Mouse (Mus musculus): ENCODE results near the gene Plekha5. TPM values are rescaled to one million over a fixed set of nuclear protein-coding genes. Genes with fewer than 3 reads are reported as not detected.
"Not testable (repeated sequence)": the region's sequence is repeated elsewhere in the genome, so short reads cannot be mapped to it uniquely, and the experiment has no call there.

Gene Plekha5
- polyA plus RNA-seq, 2 experiments from 2014 or later: 14.2 to 15.0 TPM

DNA sequence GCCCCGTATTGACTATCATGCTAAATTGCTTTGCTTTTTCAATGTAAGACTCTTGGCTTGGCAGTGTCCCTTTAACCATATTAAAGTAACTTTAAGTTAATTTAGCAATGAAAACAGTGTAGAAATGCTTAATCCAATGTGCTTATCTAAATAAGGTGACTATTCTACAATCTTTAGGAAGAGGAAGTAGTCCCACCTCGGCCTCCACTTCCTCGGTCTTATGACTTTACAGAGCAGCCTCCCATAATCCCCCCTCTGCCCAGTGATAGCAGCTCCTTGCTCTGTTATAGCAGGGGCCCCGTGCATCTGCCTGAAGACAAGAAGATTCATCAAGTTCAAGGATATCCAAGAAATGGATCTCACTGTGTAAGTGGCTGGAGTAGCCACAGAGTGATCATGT lies 156.3 kb downstream of the Plekha5 start:
- ATAC-seq: no peak

DNA sequence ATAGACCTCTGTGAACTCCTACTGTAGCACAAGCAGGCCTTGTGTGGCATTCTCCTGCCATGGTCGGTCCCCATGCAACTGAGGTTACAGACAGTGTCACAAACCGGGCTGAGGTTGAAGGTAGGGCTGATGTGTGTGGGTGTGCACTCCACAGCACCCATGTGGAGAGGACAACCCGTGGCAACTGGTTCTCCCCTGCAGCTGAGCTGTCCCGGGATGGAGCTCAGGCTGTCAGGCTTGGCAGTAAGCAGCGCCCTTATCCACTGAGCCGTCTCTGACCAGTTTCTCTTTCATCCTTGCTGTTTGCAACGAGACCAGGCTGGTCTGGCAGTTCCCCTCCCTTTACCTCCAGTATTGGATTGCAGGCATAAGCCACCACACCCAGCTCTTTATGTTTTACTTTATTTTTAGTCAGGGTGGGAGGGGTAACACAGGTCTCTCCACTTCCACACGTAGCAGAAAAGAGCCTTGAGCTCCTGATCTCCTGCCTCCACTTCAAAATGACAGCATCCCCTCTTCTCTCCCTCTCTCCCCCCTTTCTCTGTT lies 162.9 kb downstream of the Plekha5 start:
- ATAC-seq: no peak

DNA sequence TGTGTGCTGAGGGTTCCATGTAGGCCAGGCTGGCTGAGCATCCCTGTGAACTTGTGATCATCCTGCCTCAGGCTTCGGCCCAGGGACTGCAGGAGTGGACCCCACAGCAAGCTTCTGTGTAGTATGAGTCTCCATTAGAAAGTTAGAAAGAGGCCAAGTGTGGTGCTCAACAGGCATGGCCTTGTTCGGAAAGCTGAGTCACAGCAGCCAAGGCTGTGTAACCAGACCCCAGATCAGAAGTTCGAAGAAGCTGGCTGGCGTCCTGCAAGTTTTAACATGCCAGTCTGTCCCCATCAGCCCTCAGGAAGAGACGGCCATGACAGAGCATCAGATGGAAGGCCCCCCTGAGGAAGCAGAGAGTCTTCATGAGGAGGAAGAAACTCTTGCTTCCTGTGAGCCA lies 167.5 kb downstream of the Plekha5 start:
- ATAC-seq: no peak

DNA sequence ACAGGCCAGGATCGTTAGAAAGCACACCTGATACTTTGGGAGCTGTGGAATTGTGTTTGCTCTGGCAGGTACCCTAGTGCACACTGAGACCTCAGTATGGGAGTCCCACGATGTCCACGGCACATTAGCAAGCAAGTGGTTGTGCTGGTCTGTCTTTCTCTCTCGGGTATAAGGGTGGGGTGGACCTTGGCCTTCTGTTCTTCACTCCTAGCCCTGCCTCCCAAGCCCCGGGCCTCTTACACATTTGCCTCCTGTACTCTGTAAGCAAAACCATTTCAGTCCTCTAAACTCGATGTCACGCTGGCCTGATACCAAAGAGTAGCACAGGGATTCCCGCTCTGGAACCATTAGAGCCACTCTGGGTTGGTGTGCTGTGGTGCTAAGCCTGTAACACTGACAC lies 168.9 kb downstream of the Plekha5 start:
- ATAC-seq: no peak

DNA sequence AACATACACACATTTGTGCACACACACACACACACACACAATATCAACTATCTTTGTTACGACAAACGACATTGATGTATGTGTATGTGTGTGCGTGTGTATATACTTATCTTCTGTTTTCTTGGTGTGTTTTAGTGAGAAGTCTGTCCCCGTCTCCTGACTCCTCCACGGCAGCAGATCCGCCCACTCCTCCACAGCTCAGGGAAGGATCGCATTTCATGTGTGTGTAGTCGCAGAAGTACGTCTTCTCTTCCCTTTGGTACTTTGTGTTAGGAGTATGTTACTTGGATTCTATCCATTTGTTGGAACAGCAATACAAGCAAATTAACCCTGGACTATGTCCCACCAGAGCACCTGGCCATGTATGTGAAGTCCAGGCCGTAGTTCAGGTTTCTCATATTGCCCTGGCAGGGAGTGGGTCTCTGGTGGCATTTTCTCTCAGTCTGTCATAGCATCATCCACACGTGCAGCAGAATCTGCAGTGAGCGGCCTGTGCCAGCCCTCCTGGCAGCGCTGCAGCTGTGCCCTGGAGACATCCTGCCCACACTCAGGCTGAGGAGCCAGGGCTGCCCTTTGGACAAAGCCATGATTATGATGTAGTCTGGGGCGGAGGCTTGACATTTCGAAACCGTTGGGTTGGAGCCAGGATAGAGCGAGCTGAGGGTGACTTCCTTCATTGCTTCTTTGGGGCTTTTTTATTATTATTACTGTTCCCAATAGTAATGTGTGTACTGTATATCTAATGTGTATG lies 169.7 kb downstream of the Plekha5 start:
- no peak for ATAC-seq

DNA sequence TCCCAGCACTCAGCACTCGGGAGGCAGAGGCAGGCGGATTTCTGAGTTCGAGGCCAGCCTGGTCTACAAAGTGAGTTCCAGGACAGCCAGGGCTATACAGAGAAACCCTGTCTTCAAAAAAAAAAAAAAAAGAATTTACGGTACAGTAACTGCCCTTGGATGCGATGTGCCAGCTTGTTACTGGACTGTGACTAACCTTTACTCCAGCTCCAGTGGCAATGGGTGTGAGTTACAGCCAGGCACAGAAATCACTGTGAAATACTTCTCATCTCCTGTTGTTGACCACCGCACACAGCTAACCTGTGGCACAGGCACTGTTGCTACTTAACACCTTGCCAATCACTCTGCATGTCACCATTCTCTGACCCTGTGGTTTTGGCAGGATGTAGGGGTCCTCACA lies 171.7 kb downstream of the Plekha5 start:
- ATAC-seq: not testable (repeated sequence)

DNA sequence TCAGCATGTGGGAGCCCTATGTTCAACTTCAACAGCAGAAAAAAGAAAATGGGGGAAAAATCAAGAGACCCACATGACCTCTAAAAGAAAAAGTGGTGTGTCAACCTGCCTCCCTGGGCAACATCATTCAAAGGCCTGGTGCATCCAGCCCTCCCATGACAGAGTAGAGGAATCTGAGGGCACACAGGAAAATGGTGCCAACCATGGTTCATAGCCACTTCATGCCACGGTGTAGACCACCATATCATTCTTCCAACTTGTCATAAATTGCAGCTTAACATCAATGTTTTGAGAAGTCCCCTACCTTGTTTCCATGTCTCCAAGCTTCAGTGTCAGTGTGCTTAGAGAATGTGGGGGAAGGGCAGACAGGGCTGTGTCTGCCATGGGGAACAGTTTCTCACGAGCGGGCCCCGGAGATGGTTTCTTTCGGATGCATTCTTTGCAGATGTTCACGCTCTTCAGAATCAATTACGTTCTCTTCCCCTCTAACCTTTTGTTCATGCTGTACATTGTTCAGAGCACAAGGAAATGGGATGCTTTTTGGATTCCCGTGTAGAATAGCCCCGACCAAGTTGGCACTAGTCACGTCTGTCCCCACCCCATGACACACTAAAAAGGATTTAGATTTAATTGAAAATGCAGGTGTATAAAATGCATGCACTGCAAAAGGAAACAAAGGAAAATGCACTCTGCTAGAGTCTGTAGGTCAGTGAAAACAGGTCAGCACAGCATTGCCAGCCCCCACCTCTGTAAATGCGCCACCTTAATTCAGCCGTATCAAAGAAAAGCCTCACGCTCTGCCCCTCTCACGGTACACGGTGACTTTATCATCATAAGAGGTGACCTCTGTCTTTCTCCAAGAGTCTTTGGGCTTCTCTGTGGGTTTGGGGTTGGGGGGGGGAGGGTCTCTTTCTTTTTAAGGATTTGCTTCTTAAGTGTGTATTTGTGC lies 173.8 kb downstream of the Plekha5 start:
- ATAC-seq: no peak

DNA sequence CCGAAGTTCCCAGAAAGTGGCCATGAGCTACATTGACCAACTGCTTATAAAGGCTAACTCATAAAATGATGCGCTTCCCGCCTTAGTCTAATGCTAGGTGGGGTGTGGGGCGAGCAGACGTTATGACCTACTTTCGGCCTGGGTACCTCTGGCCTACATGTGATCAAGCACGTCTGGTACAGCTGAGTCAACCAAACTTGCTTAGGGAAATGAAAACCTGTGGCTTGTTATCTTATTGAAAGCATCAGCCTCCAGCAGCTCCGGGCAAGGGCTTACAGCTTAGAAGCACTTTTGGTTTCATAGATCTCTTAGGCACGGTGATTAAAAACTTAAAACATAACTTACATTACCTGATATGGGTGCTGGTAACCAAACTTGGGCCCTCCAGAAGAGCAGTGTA lies 174.7 kb downstream of the Plekha5 start:
- peak; percentile 99 for ATAC-seq

DNA sequence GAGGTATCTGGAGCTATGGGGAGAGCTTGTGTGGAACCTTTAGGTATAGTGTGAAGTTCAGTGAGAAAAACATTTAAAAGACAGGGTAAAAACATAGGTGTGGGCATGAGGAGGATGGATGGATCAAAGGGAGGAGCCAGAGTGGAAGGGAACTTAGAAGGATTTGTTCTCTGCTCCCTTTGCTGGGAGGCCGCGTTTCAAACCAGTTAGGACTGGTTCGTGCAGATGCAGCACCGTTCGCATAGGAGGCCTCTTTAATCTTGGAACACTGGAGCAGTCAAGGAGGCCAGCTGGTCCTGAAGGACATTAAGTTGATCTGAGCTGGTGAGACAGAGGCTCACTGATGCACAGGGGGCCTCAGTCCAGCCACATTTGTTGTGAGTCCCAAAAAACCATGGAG lies 175.5 kb downstream of the Plekha5 start:
- no peak for ATAC-seq

DNA sequence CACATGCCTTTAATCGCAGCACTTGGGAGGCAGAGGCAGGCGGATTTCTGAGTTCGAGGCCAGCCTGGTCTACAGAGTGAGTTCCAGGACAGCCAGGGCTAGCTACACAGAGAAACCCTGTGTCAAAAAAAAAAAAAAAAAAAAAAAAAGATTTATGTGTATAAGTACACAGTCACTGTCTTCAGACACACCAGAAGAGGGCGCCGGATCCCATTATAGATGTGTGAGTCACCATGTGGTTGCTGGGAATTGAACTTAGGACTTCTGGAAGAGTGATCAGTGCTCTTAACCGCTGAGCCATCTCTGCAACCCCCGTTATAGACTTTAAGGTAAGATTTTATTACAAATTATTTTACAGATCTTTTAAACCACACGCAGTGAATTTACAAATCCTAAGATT lies 176.8 kb downstream of the Plekha5 start:
- ATAC-seq: not testable (repeated sequence)

DNA sequence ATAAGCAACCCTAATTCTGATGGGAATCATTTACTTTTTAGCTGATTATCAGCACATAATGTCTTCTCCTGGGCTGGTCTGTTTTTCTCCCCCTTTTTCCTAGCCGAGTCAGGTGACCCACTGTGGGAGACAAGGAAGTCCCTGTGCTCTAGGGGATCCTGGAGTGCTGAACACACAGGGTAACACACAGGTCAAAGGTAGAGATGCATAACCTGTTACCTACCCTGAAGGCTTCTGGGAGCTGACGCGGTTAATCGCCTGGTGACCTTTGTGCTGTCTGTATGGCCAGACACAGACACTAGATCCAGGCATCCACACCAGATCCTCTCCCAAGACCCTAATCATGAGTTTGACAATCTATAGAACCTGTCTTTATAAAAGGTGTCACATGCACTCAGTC lies 177.3 kb downstream of the Plekha5 start:
- ATAC-seq: no peak

DNA sequence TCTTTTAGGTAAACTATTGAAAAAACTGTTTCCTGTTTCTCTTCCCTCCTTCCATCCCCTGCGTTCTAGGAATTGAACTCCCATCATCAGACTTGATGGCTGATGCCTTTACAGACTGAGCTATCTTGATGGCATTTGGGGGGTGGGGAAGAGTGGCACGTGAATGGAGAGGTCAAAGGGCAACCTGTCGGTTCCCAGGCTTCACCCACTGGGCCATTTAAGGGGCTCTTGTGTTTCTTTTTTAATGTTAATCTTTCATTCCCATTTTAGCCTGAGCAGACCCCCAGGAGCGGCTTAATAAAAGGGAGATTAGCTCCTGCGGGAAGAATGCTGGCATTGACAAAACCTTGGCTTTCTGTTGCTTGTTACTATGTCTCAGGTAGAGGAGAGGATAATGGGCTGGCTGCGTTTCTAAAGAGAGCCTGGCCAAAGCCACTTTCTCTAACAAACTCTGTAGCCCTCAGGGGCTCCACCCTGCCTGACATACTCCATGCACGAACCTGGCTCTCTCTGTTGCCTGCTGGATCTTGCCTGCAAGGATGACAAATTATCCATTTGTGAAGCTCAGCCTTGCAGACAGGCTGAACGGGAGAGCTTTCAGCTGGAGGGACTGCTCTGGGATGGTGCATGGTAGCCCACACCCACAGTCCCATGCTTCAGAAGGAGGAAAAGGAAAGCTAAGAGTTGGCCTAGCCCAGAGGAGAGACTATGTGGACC lies 179.5 kb downstream of the Plekha5 start:
- no peak for ATAC-seq

DNA sequence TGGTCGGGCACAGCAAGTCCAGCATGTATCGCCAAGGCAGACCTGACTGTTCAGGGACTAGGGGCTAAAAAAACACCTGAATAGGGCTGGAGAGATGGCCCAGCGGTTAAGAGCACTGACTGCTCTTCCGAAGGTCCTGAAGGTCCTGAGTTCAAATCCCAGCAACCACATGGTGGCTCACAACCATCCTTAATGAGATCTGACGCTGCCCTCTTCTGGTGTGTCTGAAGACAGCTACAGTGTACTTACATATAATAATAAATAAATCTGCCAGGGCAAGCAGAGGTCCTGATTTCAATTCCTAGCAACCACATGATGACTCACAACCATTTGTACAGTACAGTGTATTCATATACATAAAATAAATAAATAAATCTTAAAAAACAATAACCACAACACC lies 181.3 kb downstream of the Plekha5 start:
- ATAC-seq: not testable (repeated sequence)

DNA sequence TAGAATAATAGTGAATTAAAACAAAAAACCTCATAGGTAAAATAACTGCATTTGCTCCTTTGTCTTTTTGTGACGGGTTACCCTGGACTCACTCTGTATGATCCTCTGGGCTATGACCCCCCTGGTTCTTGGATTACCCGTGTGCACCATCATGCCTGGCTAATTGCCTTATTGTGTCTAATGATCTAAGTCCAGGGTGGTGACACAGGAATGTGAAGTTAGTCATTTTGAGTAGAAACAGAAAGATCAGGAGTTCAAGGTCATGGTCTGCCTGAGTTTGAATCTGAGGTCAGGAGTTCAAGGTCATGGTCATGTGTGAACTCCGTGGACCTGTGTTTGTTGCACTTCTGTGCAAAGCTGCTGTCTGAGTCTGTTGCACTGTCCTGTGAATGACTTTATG lies 181.9 kb downstream of the Plekha5 start:
- no peak for ATAC-seq

DNA sequence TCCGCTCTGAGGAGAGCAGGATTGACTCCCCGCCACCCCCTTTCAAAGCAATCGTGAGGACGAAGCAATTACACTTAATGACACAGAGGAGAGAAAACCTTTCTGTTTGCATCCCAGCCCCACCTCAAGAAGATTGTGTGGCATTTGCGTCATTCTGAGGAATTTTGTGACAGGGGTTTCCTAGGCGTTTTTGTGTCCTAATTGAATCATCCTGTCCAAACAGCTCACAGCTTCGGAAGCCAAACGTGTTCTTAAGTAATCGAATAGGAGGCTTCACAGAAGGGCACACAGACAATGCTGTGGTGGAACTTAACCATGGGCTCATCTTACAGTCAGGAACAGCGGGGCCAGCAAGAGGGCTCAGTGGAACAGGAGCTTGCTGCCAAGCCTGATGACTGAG lies 182.7 kb downstream of the Plekha5 start:
- ATAC-seq: no peak

DNA sequence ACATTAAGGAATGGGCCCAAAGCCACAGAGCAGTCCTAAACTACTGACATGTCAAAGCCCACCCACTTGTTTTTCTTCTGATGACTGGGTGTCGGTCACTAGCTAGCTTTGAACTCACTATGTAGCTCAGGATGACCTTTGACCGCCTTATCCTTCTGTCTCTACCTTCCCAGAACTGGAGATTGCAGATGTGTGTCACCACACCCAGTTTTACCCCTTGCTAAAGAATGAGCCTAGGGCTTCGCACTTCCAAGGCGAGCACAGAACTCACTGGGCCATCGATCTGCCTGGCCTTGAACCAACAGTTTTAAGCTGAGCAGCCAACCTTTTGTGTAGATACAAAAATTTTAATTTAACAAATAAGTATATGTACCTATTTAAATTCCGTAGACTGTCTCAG lies 184.8 kb downstream of the Plekha5 start:
- ATAC-seq: no peak

DNA sequence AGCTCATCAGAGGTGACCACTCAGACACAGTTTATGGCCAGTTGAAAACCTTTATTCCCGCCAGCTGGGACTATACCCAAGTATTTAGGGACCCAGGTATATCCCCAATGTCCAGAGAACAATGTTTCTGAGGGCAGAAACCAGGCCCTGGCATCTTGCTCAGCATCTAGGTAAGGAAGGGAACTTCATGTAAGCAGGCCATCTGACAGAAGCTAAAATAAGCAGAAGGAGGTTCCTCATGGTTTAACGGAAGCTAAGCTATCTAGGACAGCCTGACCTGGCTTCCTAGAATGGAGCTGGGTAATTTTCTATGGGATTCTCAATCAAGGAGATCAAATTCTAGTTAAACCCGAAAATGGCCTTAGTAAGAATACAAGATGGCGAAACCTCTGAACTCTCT lies 185.7 kb downstream of the Plekha5 start:
- ATAC-seq: no peak

DNA sequence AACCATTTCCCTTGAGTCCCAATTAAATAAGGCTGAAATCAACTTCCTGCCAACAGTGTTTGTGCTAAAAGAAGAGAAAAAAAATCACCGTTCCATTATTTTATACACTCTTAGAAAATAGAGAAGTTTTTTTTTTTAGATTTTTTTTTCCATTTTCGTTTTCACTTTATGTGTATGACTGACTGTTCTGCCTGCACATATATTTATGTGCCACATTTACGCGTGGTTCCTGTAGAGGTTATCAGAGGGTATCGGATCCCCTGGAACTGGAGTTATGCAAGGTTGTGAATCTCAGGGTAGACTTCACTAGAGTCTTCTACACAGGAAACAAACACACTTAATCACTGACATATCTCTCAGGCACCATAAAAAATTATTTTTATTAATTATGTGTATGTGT lies 186.3 kb downstream of the Plekha5 start:
- peak; percentile 11 for ATAC-seq

DNA sequence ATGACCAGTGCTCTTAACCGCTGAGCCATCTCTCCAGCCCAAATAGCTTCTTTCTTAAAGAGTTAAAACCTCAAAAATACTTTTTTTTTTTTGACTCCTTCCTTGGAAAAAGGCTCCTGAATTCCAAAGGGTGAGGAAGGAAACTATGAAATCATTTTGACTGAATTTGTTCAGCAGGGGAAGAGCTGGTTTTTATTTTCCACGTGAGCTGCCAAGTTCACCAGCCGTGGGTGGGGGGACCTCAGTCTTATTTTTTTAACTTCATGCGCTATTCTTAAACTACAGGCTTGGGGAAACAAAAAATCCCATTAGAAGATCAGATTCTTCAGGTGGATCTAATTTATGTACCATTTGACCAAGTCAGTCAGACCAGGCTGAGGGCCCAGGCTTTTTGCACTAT lies 187.4 kb downstream of the Plekha5 start:
- ATAC-seq: no peak

DNA sequence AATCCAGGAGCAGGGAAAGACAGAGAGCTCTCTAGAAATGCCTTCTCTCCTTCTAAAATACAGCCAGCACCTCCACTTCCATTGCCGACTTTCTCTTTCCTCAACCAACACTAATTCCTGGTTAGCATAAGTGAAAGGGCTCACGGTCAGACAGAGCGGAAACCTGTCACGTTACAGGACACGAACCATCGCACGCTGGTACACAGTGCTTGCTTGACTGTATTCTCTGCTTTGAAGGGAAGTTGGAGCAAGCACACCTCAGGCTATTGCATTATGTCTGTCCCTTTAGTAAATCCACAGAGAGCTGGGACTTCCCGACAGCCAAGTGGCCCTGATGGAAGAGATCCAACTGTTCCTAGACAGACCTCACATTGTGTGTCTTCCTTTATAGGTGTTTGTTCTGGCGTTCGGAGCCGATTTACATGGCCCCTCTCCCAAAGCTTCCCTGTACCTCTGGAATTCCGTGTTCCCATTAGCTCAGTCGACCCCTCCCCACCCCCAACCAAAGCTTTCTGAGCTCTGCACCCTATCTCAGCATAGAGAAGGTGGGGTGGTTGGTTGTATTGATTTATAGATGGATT lies 188.1 kb downstream of the Plekha5 start:
- ATAC-seq: no peak

DNA sequence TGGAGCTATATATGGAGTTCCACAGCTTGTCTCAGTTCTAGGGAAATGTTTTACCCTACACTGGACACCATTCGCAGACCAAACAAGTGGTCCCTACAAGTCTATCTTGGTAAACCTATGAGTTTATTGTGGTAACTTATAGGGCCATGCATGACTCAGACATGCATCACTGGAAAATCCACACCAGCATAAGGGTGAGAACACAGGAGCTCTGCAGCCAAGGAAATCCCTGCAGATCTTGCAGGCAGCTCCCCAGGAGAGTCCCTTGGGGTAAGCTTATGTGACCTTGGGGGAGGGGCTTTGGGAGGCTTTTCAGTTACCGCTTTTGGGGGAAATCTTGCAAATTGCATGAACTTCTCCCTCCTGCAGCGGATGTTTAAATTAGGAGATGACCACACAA lies 190.0 kb downstream of the Plekha5 start:
- peak; percentile 18 for ATAC-seq

DNA sequence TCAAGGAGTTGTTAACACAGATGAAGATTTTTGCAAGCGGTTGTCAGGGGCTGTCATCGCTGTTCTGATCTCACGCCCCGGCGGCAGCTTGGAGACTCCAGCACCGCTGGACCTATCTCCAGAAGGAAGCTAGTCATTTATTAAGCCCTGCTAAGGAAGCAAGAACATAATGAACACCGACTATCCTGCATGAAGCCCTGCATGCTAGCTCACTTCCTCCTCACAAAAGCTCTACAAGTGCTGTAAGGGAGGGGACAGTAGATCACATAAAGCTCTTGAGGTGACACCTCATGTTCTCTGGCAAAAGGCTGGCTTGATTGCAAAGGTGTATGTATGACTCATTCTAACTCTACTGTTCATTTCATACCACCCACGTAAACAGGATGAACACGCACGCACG lies 190.9 kb downstream of the Plekha5 start:
- peak; percentile 89 for ATAC-seq

All from activated CD4-positive, CD25-positive, alpha-beta regulatory T cell, adult 4 months (primary cell).